Mouse (Mus musculus): Measurements from ENCODE around the gene Cipc. TPM values are rescaled to one million over a fixed set of nuclear protein-coding genes. Genes with fewer than 3 reads are reported as not detected.

Gene Cipc
- polyA plus RNA-seq, 1 experiment from 2014 or later: 10.6 TPM

- no peak overlapping the region for H3K4me2 ChIP-seq (replicated peaks)
- no peaks in the 10 kb centered on the region for H3K9me3 ChIP-seq
- no peaks in the 10 kb centered on the region for H3K36me3 ChIP-seq
- 63% methylated on average over 3 of the region's 3 CpGs for WGBS
- no peak overlapping the region for H3K9ac ChIP-seq
- H3K4me3 ChIP-seq (replicated peaks): no peak overlapping the region
- H3K27ac ChIP-seq: no peak overlapping the region
- ATAC-seq: no peak
- H3K27me3 ChIP-seq (replicated peaks): no peaks in the 10 kb centered on the region
- peaks cover 10% of the 10 kb centered on the region for H3K4me1 ChIP-seq (replicated peaks)
Measured at GRCm38 (mm10) chr12:86969220-86969601, 22.4 kb downstream of the Cipc start.

DNA sequence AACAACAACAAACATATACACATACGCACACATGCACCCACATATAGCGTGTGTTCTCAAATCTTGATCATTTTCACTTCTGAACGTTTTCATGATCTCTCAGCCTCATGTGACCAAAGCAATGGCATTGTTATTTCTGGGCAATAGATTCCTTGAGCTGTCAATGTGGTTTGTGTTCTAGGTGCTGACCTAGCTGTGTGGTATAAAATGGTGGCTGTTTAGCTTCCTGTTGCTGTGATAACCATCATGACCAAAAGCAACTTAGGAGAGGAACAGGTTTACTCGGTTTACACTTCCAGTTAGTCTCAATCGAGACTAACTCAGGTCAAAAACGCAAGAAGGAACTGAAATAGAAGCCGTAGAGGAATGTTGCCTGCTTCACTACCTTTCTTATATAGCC lies 24.2 kb downstream of the Cipc start:
- ATAC-seq: no peak
- Histone ChIP-seq H3K9ac (no peak overlapping the region), H3K4me1 (replicated peaks) (peaks cover 21% of the 10 kb centered on the region), H3K9me3 (no peaks in the 10 kb centered on the region), H3K4me2 (replicated peaks) (no peak overlapping the region), H3K4me3 (replicated peaks) (no peak overlapping the region), H3K27me3 (replicated peaks) (peaks cover 8% of the 10 kb centered on the region; the same call in 1 of the 2 replicates), H3K27ac (no peak overlapping the region), H3K36me3 (no peaks in the 10 kb centered on the region)
- 92% methylated on average over 7 of the region's 7 CpGs for WGBS

DNA sequence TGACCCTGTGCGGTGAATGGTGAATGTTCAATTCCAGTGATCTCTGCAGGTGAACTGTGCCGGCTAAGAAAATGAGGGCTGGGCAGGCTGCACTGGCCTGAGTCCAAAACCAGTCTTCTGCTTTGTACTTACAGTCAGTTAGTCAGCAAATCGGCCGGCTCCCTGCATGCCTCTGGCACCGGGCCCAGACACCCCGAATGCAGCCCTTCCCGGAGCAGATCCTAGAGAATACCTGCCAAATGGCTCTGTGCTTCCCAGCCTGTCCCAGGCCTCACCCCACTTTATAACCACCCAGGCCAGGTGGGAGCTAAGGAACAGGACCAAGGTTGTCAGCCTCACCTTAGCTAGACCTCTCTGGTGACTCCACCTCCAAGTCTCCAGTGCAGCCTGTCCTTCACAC lies 26.4 kb downstream of the Cipc start:
- Histone ChIP-seq H3K27me3 (replicated peaks) (peaks cover 9% of the 10 kb centered on the region; the same call in 1 of the 2 replicates), H3K4me2 (replicated peaks) (0 out of 2 replicates have a peak overlapping the region, but pooled peaks have one; percentile 15), H3K36me3 (no peaks in the 10 kb centered on the region), H3K9me3 (no peaks in the 10 kb centered on the region), H3K4me1 (replicated peaks) (peaks cover 29% of the 10 kb centered on the region), H3K27ac (0 out of 2 replicates have a peak overlapping the region, but pooled peaks have one; percentile 42), H3K9ac (no peak overlapping the region), H3K4me3 (replicated peaks) (no peak overlapping the region)
- 19% methylated on average over 7 of the region's 7 CpGs for WGBS
- ATAC-seq: peak; percentile 80

DNA sequence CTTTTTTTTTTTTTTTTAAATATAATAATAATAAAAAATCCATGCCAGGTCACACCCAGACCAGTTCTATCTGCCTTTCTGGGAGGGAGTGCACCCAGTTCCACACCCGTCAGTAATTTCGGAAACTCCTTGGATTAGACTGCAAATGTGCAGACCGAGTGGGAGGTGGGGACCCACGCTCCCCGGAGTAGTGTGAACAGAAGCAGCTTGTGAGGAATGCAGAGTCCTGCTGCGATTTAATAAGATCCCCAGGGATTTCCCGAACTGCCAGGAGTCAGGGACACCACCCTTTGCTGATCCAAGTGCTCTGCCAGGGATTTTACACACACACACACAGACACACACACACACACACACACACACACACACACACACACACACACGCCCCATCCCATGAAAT lies 26.9 kb downstream of the Cipc start:
- no peaks in the 10 kb centered on the region for H3K36me3 ChIP-seq
- H3K4me2 ChIP-seq (replicated peaks): no peak overlapping the region
- ATAC-seq: peak; percentile 16; the same call in 1 of the 2 replicates
- no peak overlapping the region for H3K9ac ChIP-seq
- 37% methylated on average over 8 of the region's 8 CpGs for WGBS
- peaks cover 30% of the 10 kb centered on the region for H3K4me1 ChIP-seq (replicated peaks)
- no peak overlapping the region for H3K27ac ChIP-seq
- H3K4me3 ChIP-seq (replicated peaks): no peak overlapping the region
- no peaks in the 10 kb centered on the region for H3K9me3 ChIP-seq
- peaks cover 14% of the 10 kb centered on the region for H3K27me3 ChIP-seq (replicated peaks)

DNA sequence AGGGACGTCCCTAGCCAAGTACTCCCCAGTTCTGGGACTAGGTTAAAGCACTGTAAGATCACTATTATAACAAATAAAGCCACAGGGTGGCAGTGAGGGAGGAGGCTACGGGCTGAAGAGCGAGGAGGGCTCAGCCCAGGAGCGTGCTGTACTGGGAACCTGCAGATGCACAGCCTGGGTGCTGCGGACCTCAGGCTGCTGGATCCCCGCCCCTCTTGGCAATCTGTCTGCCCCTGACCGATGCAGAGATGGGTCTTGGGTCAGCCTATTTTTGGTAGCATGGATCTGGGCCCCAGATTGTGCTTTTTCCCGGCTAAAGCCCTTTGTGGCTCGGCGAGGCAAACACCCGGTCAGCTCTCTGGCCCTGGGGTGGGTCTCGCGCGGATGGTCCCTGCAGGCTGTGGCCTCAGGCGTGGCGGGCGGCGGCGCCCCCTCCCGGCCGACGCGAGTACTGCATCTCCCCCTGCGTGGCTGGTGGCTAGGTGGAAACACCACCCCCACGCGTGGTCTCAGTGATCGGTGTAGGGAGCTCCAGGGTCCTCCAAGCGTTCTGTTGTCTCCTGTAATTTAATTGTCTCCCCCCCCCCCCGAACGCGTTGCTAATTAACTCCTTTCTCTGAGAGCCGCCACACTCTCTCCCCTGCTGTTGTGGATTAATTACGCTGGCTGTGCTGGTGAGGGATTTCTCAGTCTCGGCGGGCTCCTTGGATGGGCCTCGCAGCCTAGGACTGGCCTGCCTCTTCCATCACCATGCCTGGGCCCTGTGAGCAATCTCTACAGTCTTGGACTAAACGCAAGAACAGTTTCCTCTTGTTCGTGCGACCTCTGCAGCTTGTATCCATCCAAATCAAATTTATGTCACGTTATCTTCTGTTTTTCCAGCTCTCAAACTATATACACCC lies 27.8 kb downstream of the Cipc start:
- Histone ChIP-seq H3K9ac (0 out of 2 replicates have a peak overlapping the region, but pooled peaks have one; percentile 11), H3K4me2 (replicated peaks) (peak overlapping the region; percentile 61), H3K9me3 (no peaks in the 10 kb centered on the region), H3K36me3 (no peaks in the 10 kb centered on the region), H3K4me1 (replicated peaks) (peaks cover 30% of the 10 kb centered on the region), H3K4me3 (replicated peaks) (peak overlapping the region; percentile 8; the same call in 1 of the 2 replicates), H3K27me3 (replicated peaks) (peaks cover 14% of the 10 kb centered on the region), H3K27ac (no peak overlapping the region)
- ATAC-seq: peak; percentile 57
- 8% methylated on average over 40 of the region's 40 CpGs for WGBS

DNA sequence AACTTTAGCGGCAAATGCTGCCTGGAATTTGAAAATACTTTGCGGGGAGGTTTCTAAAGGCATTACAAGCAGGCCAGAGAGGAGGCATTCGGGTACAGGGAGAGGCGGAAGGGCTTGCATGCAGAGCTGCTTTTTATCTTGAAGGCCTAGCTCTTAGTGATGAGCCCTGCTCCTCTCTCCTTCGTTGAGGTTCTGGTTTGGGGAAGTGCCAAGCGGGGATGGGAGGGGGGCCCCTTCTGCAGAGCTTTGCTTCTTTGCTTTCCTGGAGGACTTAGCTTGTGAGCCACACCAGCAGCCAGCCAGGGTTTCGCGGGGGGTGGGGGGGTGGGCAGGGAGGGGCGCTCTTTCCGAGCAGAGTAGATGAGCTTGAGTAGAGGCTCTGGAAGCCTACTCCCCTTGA lies 28.9 kb downstream of the Cipc start:
- WGBS: 54% methylated on average over 10 of the region's 10 CpGs
- H3K4me2 ChIP-seq (replicated peaks): no peak overlapping the region
- H3K9me3 ChIP-seq: no peaks in the 10 kb centered on the region
- no peak overlapping the region for H3K27ac ChIP-seq
- H3K4me3 ChIP-seq (replicated peaks): no peak overlapping the region
- no peaks in the 10 kb centered on the region for H3K36me3 ChIP-seq
- H3K9ac ChIP-seq: no peak overlapping the region
- H3K4me1 ChIP-seq (replicated peaks): peaks cover 30% of the 10 kb centered on the region
- H3K27me3 ChIP-seq (replicated peaks): peaks cover 14% of the 10 kb centered on the region
- no peak for ATAC-seq

DNA sequence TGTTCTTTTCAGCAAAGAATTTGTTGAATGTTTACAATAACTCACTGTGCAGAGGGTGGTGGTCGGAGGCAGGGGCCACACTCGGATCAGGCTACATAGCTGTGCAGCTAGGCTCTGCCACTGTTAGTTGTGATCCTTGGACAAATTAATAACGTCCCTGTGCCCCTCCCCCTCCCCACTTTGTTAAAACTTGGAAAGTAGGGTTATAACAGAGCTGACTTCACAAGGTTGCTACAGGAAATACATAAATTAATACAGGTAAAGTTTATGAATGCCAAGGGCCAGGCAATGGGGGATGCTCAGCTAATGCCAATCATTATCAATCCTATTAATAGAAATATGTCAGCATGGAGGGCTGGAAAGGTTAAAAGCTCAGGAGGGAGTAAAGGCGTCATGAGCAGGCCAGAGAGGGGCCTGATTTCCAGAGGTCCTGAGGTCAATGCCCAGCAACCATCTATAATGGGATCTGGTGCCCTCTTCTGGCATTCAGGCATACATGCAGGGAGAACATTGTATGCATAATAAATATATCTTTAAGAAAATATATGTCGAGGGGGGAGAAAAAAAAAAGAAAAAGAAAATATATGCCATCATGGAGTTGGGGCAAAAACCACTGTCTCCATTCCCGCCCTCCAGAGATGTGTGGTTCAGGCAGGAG lies 29.8 kb downstream of the Cipc start:
- Histone ChIP-seq H3K27me3 (replicated peaks) (peaks cover 14% of the 10 kb centered on the region), H3K27ac (no peak overlapping the region), H3K4me1 (replicated peaks) (peaks cover 30% of the 10 kb centered on the region), H3K9me3 (no peaks in the 10 kb centered on the region), H3K4me2 (replicated peaks) (no peak overlapping the region), H3K4me3 (replicated peaks) (no peak overlapping the region), H3K36me3 (no peaks in the 10 kb centered on the region), H3K9ac (no peak overlapping the region)
- no peak for ATAC-seq
- WGBS: 48% methylated on average over 6 of the region's 6 CpGs

DNA sequence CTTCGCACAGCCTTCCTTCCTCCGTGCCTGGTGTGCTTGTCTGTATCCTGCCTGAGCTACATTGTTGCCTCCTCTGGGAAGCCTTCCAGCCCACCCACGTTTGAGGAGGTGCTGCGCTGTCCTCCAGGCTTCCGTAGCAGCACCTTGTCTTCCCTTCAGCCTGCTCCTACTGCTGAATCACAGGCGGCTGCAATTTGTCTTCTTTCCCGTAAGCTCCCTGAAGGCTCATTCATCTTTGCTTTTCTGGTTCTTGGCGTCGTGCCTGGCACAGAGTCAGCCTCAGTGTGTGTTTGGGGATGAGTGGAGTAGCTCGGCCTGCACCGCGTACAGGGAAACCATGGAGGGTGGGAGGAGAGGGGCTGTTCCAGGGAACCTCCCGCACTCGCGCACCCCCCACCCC lies 31.0 kb downstream of the Cipc start:
- WGBS: 12% methylated on average over 15 of the region's 15 CpGs
- Histone ChIP-seq H3K36me3 (no peaks in the 10 kb centered on the region), H3K9me3 (no peaks in the 10 kb centered on the region), H3K9ac (no peak overlapping the region), H3K4me3 (replicated peaks) (no peak overlapping the region), H3K4me1 (replicated peaks) (peaks cover 29% of the 10 kb centered on the region), H3K4me2 (replicated peaks) (no peak overlapping the region; the same call in 1 of the 2 replicates), H3K27me3 (replicated peaks) (peaks cover 17% of the 10 kb centered on the region), H3K27ac (no peak overlapping the region)
- no peak for ATAC-seq

DNA sequence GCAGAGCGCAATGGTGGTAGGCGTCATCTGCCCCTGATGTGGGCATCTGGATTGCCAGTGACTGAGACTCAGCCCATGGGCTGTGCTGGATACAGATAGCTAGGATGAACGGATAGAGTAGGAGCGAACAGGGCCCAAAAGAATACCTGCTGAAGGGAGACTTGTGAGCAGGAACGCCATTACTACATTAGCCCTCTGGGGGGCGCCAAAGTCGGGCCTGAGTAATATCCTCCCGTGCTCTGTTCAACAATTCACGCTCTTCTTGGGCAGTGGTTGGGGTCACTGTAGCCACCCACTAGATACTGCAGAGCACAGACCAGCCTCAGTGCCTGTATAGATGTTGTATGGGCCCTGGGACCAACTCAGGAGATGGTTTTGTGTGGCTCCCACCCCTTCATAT lies 34.3 kb downstream of the Cipc start:
- ATAC-seq: no peak
- Histone ChIP-seq H3K36me3 (no peaks in the 10 kb centered on the region), H3K27ac (no peak overlapping the region), H3K9ac (no peak overlapping the region), H3K4me2 (replicated peaks) (no peak overlapping the region), H3K4me1 (replicated peaks) (0 out of 2 replicates have a peak, but pooled peaks cover 7% of the 10 kb centered on the region), H3K4me3 (replicated peaks) (no peak overlapping the region), H3K27me3 (replicated peaks) (peaks cover 27% of the 10 kb centered on the region), H3K9me3 (no peaks in the 10 kb centered on the region)
- 30% methylated on average over 9 of the region's 9 CpGs for WGBS

DNA sequence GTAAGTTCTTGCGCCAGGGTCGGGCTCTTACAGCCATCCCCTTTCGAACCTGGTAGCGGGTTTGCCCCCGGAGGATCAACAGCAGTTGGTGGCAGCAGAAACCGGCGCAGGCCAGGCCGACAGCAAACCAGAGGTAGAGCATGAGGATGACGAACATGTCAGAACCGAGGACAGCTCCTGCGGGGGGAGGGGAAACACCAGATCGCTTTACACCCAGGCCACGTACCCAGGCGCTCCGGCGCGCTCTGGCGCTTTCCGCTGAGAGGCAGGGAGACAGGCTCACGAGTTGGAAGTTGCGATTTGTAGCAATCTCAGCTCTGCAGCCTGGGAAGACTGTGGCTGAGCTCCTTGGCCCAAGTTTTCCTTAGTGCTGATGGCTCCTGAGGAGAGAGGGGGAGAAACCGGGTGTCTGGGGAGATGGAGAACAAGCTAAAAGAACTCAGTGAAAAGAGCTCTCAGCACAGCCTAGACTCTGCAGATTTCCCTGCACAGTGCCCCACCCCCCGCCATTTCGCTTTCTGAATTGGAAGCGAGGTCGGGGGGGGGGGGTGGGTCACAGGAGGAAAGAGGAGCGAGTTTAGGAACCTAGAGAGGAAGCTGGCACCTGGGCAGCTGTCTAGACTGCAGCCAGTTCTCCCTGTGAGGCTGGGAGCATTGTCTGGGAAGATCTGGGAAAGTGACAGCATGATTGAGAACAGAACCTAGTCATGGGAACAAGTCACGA lies 36.8 kb downstream of the Cipc start:
- ATAC-seq: peak; percentile 45; the same call in 1 of the 2 replicates
- 4% methylated on average over 28 of the region's 28 CpGs for WGBS

GRCm38 (mm10) chr12:86984194-86984555 lies 37.3 kb downstream of the Cipc start:
- Histone ChIP-seq H3K36me3 (no peaks in the 10 kb centered on the region), H3K9ac (no peak overlapping the region), H3K9me3 (no peaks in the 10 kb centered on the region), H3K4me3 (replicated peaks) (no peak overlapping the region), H3K4me1 (replicated peaks) (no peaks in the 10 kb centered on the region), H3K27ac (no peak overlapping the region), H3K4me2 (replicated peaks) (no peak overlapping the region), H3K27me3 (replicated peaks) (peaks cover 38% of the 10 kb centered on the region)
- 12% methylated on average over 6 of the region's 6 CpGs for WGBS
- no peak for ATAC-seq

More for the DNA sequence above, 36.8 kb downstream of the Cipc start:
- Histone ChIP-seq H3K9me3 (no peaks in the 10 kb centered on the region), H3K27ac (no peak overlapping the region), H3K27me3 (replicated peaks) (peaks cover 33% of the 10 kb centered on the region), H3K36me3 (no peaks in the 10 kb centered on the region), H3K4me1 (replicated peaks) (no peaks in the 10 kb centered on the region), H3K4me3 (replicated peaks) (no peak overlapping the region), H3K9ac (no peak overlapping the region), H3K4me2 (replicated peaks) (no peak overlapping the region)

GRCm38 (mm10) chr12:86986562-86986961 lies 39.7 kb downstream of the Cipc start:
- no peaks in the 10 kb centered on the region for H3K36me3 ChIP-seq
- H3K4me2 ChIP-seq (replicated peaks): no peak overlapping the region
- H3K4me1 ChIP-seq (replicated peaks): peaks cover 8% of the 10 kb centered on the region
- H3K27ac ChIP-seq: no peak overlapping the region
- peaks cover 62% of the 10 kb centered on the region for H3K27me3 ChIP-seq (replicated peaks)
- no peak overlapping the region for H3K4me3 ChIP-seq (replicated peaks)
- H3K9me3 ChIP-seq: no peaks in the 10 kb centered on the region
- H3K9ac ChIP-seq: no peak overlapping the region
- WGBS: 60% methylated on average over 4 of the region's 4 CpGs
- ATAC-seq: no peak
